Mouse (Mus musculus) layer of hippocampus, adult 9-10 months (tissue): ENCODE results near the gene Slc44a2.
"Not testable (repeated sequence)": the region's sequence is repeated elsewhere in the genome, so short reads cannot be mapped to it uniquely, and the experiment has no call there.

ENCODE experiments used
- DNase-seq: peaks from one replicate; pipeline ENCODE4 v3.0.0; 2022; ENCODE audit warnings: low spot score

Gene Slc44a2

GRCm38 (mm10) chr9:21320619-21321512 lies at the start of gene Slc44a2:
TSS of gene Slc44a2 (plus strand) at chr9:21320698.
- DNase-seq = peak; percentile 55

- no peak for DNase-seq
These were observed 48.1 kb upstream of the Slc44a2 start for GRCm38 (mm10) chr9:21272391-21272790.

GRCm38 (mm10) chr9:21273094-21273493 lies 47.4 kb upstream of the Slc44a2 start:
- no peak for DNase-seq

- DNase-seq = no peak
These were observed 46.8 kb upstream of the Slc44a2 start for GRCm38 (mm10) chr9:21273520-21274228.

GRCm38 (mm10) chr9:21274336-21274735 lies 46.2 kb upstream of the Slc44a2 start:
- DNase-seq = no peak

GRCm38 (mm10) chr9:21275013-21275710 lies 45.3 kb upstream of the Slc44a2 start:
- DNase-seq = no peak

GRCm38 (mm10) chr9:21275727-21276126 lies 44.8 kb upstream of the Slc44a2 start:
- no peak for DNase-seq

GRCm38 (mm10) chr9:21276307-21276706 lies 44.2 kb upstream of the Slc44a2 start:
- no peak for DNase-seq

- DNase-seq = no peak
These were observed 42.7 kb upstream of the Slc44a2 start for GRCm38 (mm10) chr9:21277776-21278175.

- no peak for DNase-seq
These were observed 36.9 kb upstream of the Slc44a2 start for GRCm38 (mm10) chr9:21283591-21283990.

GRCm38 (mm10) chr9:21283994-21284393 lies 36.5 kb upstream of the Slc44a2 start:
- DNase-seq = no peak

- DNase-seq = no peak
These were observed 33.7 kb upstream of the Slc44a2 start for GRCm38 (mm10) chr9:21286753-21287152.

GRCm38 (mm10) chr9:21287571-21288402 lies 32.7 kb upstream of the Slc44a2 start, which contains the start of gene Kri1:
TSS of gene Kri1 (minus strand) at chr9:21287969.
- peak; percentile 90 for DNase-seq

- DNase-seq = no peak
These were observed 31.8 kb upstream of the Slc44a2 start for GRCm38 (mm10) chr9:21288404-21289336.

GRCm38 (mm10) chr9:21289337-21289671 lies 31.2 kb upstream of the Slc44a2 start:
- no peak for DNase-seq

- peak; percentile 42 for DNase-seq
These were observed 29.9 kb upstream of the Slc44a2 start for GRCm38 (mm10) chr9:21290589-21290988.

GRCm38 (mm10) chr9:21291022-21291787 lies 29.3 kb upstream of the Slc44a2 start, which contains the start of gene Cdkn2d:
TSS of gene Cdkn2d (minus strand) at chr9:21291407.
- DNase-seq = peak; percentile 98

- DNase-seq = not testable (repeated sequence)
These were observed 28.6 kb upstream of the Slc44a2 start for GRCm38 (mm10) chr9:21291868-21292267.

- DNase-seq = no peak
These were observed 28.2 kb upstream of the Slc44a2 start for GRCm38 (mm10) chr9:21292271-21292670.

- DNase-seq = no peak
These were observed 21.5 kb upstream of the Slc44a2 start for GRCm38 (mm10) chr9:21299014-21299413.
